22 mouse cellular contexts compared by ENCODE assay signal in genomic region chr17:24584520-24584919, GRCm38 (mm10). TPM values are rescaled to one million over a fixed set of nuclear protein-coding genes. Genes with fewer than 3 reads are reported as not detected.
DNase-seq lines count a peak whose midpoint lies in the region; ATAC-seq and TF ChIP-seq lines count a peak whose summit lies in the region.
"Had no signal": no experiment of that assay in that cellular context is flagged by ENCODE, and none has a peak within 500 bp of the region (broad histone marks: within the 10 kb centered on the region; RNA-seq: fewer than 3 reads in every experiment).

No protein-coding gene starts in this region.

- DNase-seq in heart, adult 8-10 months (ENCODE audit: low spot score): no peak
- DNase-seq in lung, postnatal 0 days (ENCODE audit: low spot score): peak; percentile 78
- DNase-seq in lung, adult 18-20 months: no peak
- no peak for DNase-seq in liver, embryonic 11.5 days (ENCODE audit: low spot score)
- DNase-seq in lung, postnatal 36 days: peak; percentile 28
- DNase-seq in kidney, postnatal 10 days: no peak
- DNase-seq in urinary bladder, postnatal 36 days (ENCODE audit: low spot score in 2 of 2): no peak
- DNase-seq: cerebellum, adult 11 months; cerebellum, postnatal 25 days; gastrocnemius, postnatal 25 days; kidney, adult 8-10 months; kidney, postnatal 4 days; left cerebral cortex, postnatal 4 days; right cerebral cortex, postnatal 14 days; thymus, postnatal 25 days had no signal

- no peak for TF ChIP-seq CTCF in lung, postnatal 0 days (IDR thresholded peaks at IDR 0.05)

- no peak overlapping the region for H3K9ac ChIP-seq in heart, embryonic 15.5 days
- H3K9ac ChIP-seq in lung, postnatal 0 days (replicated peaks; ENCODE audit: low read depth): no peak overlapping the region
- H3K9ac ChIP-seq in liver, embryonic 11.5 days (ENCODE audit: low read depth, low read length): no peak overlapping the region
- H3K9ac ChIP-seq: forebrain, embryonic 12.5 days; midbrain, embryonic 12.5 days; neural tube, embryonic 13.5 days had no signal

- peaks cover 65% of the 10 kb centered on the region for H3K36me3 ChIP-seq in heart, embryonic 15.5 days
- H3K36me3 ChIP-seq in lung, postnatal 0 days (ENCODE audit: insufficient read depth, low read length): peaks cover 54% of the 10 kb centered on the region
- H3K36me3 ChIP-seq in liver, embryonic 11.5 days (ENCODE audit: control insufficient read depth, insufficient read depth, low read length): peaks cover 16% of the 10 kb centered on the region

- H3K4me3 ChIP-seq in heart, embryonic 15.5 days: no peak overlapping the region
- H3K4me3 ChIP-seq in lung, postnatal 0 days (ENCODE audit: low read depth, low read length): no peak overlapping the region
- no peak overlapping the region for H3K4me3 ChIP-seq in liver, embryonic 11.5 days (ENCODE audit: low read depth, low read length)
- H3K4me3 ChIP-seq: forebrain, embryonic 12.5 days; hindbrain, embryonic 10.5 days; midbrain, embryonic 12.5 days; neural tube, embryonic 13.5 days had no signal

- no peak for ATAC-seq in heart, embryonic 15.5 days (replicated peaks; ENCODE audit: insufficient number of reproducible peaks, insufficient read depth, low FRiP score, low read depth)
- ATAC-seq in lung, postnatal 0 days: peak; percentile 54
- no peak for ATAC-seq in liver, embryonic 11.5 days (replicated peaks; ENCODE audit: low FRiP score)
- ATAC-seq: inflammation-experienced regulatory T-cells, adult 6 months had no signal

- H3K4me1 ChIP-seq in heart, embryonic 15.5 days (replicated peaks): no peaks in the 10 kb centered on the region
- no peaks in the 10 kb centered on the region for H3K4me1 ChIP-seq in lung, postnatal 0 days (ENCODE audit: insufficient read depth, low read depth, low read length)
- H3K4me1 ChIP-seq in liver, embryonic 11.5 days (replicated peaks; ENCODE audit: control insufficient read depth, insufficient read depth, low read length): no peaks in the 10 kb centered on the region
- H3K4me1 ChIP-seq: forebrain, embryonic 12.5 days; hindbrain, embryonic 10.5 days; midbrain, embryonic 12.5 days; neural tube, embryonic 13.5 days had no signal

- no peak for TF ChIP-seq EP300 in lung, postnatal 0 days (IDR thresholded peaks at IDR 0.05)

- peak overlapping the region; percentile 57 for H3K27ac ChIP-seq in heart, embryonic 15.5 days
- peak overlapping the region; percentile 58 for H3K27ac ChIP-seq in lung, postnatal 0 days (ENCODE audit: low read length)
- H3K27ac ChIP-seq in liver, embryonic 11.5 days (ENCODE audit: low read depth, low read length): 0 out of 2 replicates have a peak overlapping the region, but pooled peaks have one; percentile 32
- H3K27ac ChIP-seq: forebrain, embryonic 12.5 days; hindbrain, embryonic 10.5 days; midbrain, embryonic 12.5 days; neural tube, embryonic 13.5 days had no signal

- 70% methylated on average over 3 of the region's 3 CpGs for WGBS in heart, embryonic 15.5 days
- 35% methylated on average over 3 of the region's 3 CpGs for WGBS in lung, postnatal 0 days
- 69% methylated on average over 3 of the region's 3 CpGs for WGBS in liver, embryonic 11.5 days

- H3K9me3 ChIP-seq in heart, embryonic 15.5 days (replicated peaks): no peaks in the 10 kb centered on the region
- H3K9me3 ChIP-seq in lung, postnatal 0 days (ENCODE audit: low read length): no peaks in the 10 kb centered on the region
- H3K9me3 ChIP-seq in liver, embryonic 11.5 days (ENCODE audit: control insufficient read depth, low read length): no peaks in the 10 kb centered on the region
- H3K9me3 ChIP-seq: forebrain, embryonic 12.5 days; G1E; hindbrain, embryonic 10.5 days; midbrain, embryonic 12.5 days; neural tube, embryonic 13.5 days had no signal

- no peak overlapping the region for H3K4me2 ChIP-seq in heart, embryonic 15.5 days
- no peak overlapping the region for H3K4me2 ChIP-seq in lung, postnatal 0 days (replicated peaks; ENCODE audit: low read depth, low read length)
- H3K4me2 ChIP-seq in liver, embryonic 11.5 days: no peak overlapping the region
- H3K4me2 ChIP-seq: forebrain, embryonic 12.5 days; midbrain, embryonic 12.5 days; neural tube, embryonic 13.5 days had no signal

- H3K27me3 ChIP-seq in heart, embryonic 15.5 days: no peaks in the 10 kb centered on the region
- no peaks in the 10 kb centered on the region for H3K27me3 ChIP-seq in lung, postnatal 0 days (replicated peaks; ENCODE audit: insufficient read depth, low read length)
- no peaks in the 10 kb centered on the region for H3K27me3 ChIP-seq in liver, embryonic 11.5 days (replicated peaks; ENCODE audit: control insufficient read depth, insufficient read depth, low read length)
- H3K27me3 ChIP-seq: forebrain, embryonic 12.5 days; midbrain, embryonic 12.5 days; neural tube, embryonic 13.5 days had no signal

RNA-seq across cellular contexts. Expression of gene Pkd1, which starts 34.9 kb away (rescaled TPM):
- 12.4 and 21.1 TPM in 2 replicates for polyA plus RNA-seq in heart, embryonic 15.5 days (2015; fragmentation: Nextera tagmentation; extraction: Ambion mirVana)
- total RNA-seq in heart, adult 8-10 months (2022): 10 to 100 TPM; 27.8 to 43.0 (median 34.9) TPM
- 26.3 and 27.4 TPM in 2 replicates for polyA plus RNA-seq in lung, postnatal 0 days (2015; fragmentation: Nextera tagmentation; extraction: Ambion mirVana)
- polyA plus RNA-seq in liver, embryonic 11.5 days (2014; fragmentation: Nextera tagmentation; extraction: Ambion mirVana): 8.7 and 12.2 TPM in 2 replicates

RNA-seq across cellular contexts. Expression of gene Tsc2, which starts 47.9 kb away (rescaled TPM):
- polyA plus RNA-seq in heart, embryonic 15.5 days (2015; fragmentation: Nextera tagmentation; extraction: Ambion mirVana): 39.0 and 56.0 TPM in 2 replicates
- 100 to 1,000 TPM; 123 to 135 (median 133) TPM for total RNA-seq in heart, adult 8-10 months (2022)
- 31.7 and 32.8 TPM in 2 replicates for polyA plus RNA-seq in lung, postnatal 0 days (2015; fragmentation: Nextera tagmentation; extraction: Ambion mirVana)
- polyA plus RNA-seq in liver, embryonic 11.5 days (2014; fragmentation: Nextera tagmentation; extraction: Ambion mirVana): 53.5 and 55.2 TPM in 2 replicates

RNA-seq across cellular contexts. Expression of gene Nthl1, which starts 48.0 kb away (rescaled TPM):
- polyA plus RNA-seq in heart, embryonic 15.5 days (2015; fragmentation: Nextera tagmentation; extraction: Ambion mirVana): 7.7 and 10.9 TPM in 2 replicates
- total RNA-seq in heart, adult 8-10 months (2022): 1 to 10 TPM; 2.6 to 3.5 (median 2.8) TPM
- 13.6 and 13.8 TPM in 2 replicates for polyA plus RNA-seq in lung, postnatal 0 days (2015; fragmentation: Nextera tagmentation; extraction: Ambion mirVana)
- 21.0 and 23.7 TPM in 2 replicates for polyA plus RNA-seq in liver, embryonic 11.5 days (2014; fragmentation: Nextera tagmentation; extraction: Ambion mirVana)

RNA-seq across cellular contexts. Expression of gene Rab26, which starts 50.5 kb away (rescaled TPM):
- polyA plus RNA-seq in heart, embryonic 15.5 days (2015; fragmentation: Nextera tagmentation; extraction: Ambion mirVana): 0.97 and 1.2 TPM in 2 replicates
- under 1 TPM in 3 of 4 experiments, not detected in 1; 0.23 to 0.50 (median 0.25) TPM for total RNA-seq in heart, adult 8-10 months (2022)
- 1.2 and 1.3 TPM in 2 replicates for polyA plus RNA-seq in lung, postnatal 0 days (2015; fragmentation: Nextera tagmentation; extraction: Ambion mirVana)
- polyA plus RNA-seq in liver, embryonic 11.5 days (2014; fragmentation: Nextera tagmentation; extraction: Ambion mirVana): 2.0 and 2.4 TPM in 2 replicates

RNA-seq across cellular contexts. Expression of gene Traf7, which starts 56.8 kb away (rescaled TPM):
- polyA plus RNA-seq in heart, embryonic 15.5 days (2015; fragmentation: Nextera tagmentation; extraction: Ambion mirVana): 59.2 and 84.9 TPM in 2 replicates
- 10 to 100 TPM; 37.0 to 50.9 (median 42.7) TPM for total RNA-seq in heart, adult 8-10 months (2022)
- 65.3 and 66.8 TPM in 2 replicates for polyA plus RNA-seq in lung, postnatal 0 days (2015; fragmentation: Nextera tagmentation; extraction: Ambion mirVana)
- 81.0 and 90.7 TPM in 2 replicates for polyA plus RNA-seq in liver, embryonic 11.5 days (2014; fragmentation: Nextera tagmentation; extraction: Ambion mirVana)

Comparison
In these comparisons a context has a peak if more than half of its experiments do, and no peak if none do; other contexts are left out.
1. DNase-seq: peak in lung, postnatal 0 days (single experiment) and lung, postnatal 36 days (single experiment); none in heart, adult 8-10 months (single experiment), lung, adult 18-20 months (0 of 2), liver, embryonic 11.5 days (single experiment), kidney, postnatal 10 days (single experiment) and urinary bladder, postnatal 36 days (0 of 2).
2. Peak in every context shown above with its lines, with median percentiles within 50 percentile points of each other: H3K27ac ChIP-seq.